Mouse (Mus musculus): ENCODE measurements at regions not wholly inside any gene's neighbourhood (a gene's known extent, or its start where the extent isn't known, plus 50 kb on each side); places are given as distances from the start of the nearest gene placed in this dataset.

DNA sequence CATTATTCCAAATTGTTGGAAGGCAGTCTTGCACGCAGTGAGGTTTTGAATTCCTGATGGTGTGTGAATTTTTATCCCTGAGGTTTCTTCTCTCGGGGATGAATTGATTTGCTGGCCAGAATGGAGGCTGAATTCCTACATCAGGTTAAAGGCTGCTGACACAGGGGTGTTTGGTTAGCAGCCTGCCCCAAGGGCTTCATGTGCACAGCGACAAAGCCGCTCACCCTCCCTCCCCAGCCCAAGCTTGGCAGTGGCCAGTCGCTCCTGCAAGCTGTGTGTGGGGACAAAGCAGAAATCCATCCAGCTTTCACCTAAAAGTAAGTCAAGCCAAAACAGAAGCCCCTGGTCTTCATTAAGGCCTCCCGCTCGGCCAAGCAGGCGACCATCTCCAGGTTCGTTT lies 151.4 kb upstream of the Eomes start:
- DNase-seq, result no peak

DNA sequence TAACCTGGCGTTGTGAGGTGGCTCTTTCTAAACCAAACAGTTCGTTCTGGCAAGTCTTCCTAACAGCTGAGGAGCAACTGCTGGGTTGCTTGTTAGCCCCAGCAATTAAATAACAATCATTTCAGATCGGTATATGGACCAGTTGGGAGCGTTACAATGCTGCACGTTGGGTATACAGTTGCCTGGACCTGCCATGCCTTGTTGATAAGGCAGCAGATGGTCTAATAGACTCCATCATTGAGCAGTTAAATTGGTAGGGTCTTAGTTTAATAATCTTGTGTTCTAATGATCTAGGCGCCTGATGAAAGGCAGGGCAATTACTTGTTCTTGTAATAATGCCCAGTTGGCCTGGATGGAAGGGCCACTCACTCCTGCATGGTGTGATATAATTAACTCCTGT lies 150.1 kb upstream of the Eomes start:
- DNase-seq, result no peak

DNA sequence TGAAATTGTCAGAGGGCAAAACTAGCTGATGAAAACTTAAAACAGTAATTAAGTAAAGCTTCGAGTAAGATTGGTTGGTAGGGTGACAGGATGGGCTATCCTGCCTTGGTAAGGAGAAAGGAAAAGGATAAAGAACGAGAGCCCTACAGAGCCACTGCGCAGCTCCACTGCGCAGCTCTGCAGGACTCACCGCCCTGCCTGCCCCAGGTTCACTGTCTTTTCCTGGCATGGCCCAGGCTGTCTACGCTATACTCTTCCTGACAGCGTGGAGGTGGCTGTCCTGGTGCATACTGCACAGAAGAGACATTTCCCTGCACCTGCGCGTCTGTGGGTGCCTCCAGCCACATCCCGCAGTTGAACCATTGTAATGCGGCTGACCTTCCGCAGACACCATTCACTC lies 136.6 kb upstream of the Eomes start:
- no peak for DNase-seq

DNA sequence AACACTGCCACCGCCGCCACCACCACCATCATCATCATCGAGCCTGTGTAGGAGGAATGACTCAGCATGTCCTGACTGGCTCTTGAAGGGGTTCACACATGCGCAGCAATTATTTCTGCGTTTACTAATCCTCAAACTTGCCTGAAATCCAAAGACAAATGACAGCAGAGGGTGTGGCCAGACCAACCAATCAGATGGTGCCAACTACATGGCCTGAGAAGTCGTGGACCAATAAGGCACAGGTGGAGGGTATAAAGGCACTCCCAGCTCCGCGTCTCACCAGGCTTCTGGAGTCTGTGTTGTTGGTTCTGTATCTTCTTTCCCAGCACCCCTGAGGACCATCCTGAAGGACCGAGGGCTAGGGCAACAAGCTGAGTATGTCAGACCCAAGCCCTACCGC lies 123.1 kb upstream of the Eomes start:
- no peak for DNase-seq

DNA sequence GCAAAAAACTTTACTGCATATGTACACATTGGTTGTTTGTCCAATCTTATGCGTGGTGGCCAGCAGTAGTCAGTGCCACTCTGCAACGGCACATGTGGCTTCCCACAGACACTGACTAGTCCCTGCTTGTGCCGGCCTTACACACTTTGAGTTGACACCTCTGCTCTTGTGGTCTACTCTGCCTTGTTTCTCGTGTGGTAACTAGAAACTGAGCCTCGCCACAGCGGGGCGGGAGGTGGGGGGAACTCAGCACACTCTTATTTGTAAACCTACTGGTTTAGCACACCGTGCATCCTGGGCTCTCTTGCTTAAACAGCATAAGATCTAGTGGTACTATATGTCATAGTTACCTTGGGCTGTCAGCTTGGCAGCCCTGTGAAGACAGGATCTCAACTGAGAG lies 120.6 kb upstream of the Eomes start:
- DNase-seq, result no peak

DNA sequence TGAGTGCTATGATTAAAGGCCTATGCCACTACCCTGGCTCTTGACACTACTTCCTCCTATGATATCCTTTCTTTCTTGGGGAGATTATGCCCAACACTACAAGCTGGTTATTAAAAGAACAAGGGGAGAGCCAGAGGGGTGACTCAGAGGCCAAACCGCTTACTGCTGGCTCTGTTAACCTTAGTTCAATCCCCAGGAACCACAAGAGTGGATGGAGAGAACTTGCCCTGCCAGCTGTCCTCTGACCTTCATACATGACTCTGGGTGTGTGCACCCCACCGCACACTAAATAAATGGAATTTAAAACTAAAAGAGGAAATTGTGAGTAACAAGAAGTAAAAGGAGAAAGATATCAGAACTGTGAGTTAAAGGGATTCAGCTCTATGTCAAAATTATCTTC lies 114.1 kb upstream of the Eomes start:
- DNase-seq, result no peak

DNA sequence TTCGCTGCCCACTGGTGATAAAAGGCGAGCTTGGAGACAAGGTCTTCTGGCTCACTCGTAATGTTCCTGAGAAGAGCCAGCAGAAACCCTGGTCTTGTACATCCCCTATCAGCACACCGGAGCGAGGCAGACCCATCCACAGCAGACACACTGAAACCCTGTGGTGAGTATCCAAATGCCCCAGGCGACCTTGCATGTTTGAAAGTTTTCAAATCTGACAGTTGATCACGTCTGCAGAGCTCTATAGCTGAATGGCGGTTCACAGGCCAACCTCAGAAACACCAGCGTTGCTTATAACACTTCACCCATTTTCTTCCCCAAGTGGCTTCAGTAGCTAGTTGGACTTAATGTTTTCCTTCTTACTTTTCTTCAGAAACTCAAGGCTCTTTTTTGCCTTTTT lies 112.6 kb upstream of the Eomes start:
- DNase-seq, result no peak

DNA sequence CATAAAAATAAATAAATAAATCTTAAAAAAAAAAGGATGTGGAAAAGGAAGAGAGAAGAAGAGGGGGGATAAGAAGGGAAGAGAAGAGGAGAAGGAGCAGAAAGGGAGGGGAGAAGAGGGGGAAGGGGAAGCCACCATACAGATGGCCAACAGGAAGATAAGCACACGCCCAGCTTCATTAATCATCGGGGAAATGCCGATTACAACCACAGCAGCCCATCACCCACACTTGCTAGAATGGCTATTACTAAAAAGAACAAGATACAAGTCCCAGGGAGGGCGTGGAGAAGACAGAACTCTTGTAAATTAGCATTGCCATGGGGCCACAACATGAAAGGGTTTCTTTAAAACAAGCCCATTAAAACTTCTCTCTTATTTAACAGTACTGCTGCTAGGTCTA lies 110.7 kb upstream of the Eomes start:
- no peak for DNase-seq

DNA sequence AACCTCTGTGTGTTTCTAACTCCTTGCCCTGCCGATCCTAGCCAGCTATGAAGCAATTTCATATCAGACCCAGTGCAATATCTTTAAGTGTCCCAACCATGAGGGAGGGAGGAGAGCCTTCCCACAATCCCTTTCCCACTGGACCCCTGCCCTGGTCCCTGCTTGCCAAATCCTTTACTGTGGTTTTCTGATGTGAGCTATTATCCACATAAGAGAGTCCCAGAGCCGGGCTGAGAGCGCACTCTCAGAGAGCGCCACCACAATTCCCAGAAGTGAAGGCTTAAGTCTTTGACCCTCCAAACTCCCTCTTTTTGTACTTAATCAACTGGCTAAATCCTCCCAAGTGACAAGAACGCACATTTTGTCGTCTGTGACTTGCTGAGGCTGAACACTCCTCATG lies 107.4 kb upstream of the Eomes start:
- DNase-seq, result no peak

DNA sequence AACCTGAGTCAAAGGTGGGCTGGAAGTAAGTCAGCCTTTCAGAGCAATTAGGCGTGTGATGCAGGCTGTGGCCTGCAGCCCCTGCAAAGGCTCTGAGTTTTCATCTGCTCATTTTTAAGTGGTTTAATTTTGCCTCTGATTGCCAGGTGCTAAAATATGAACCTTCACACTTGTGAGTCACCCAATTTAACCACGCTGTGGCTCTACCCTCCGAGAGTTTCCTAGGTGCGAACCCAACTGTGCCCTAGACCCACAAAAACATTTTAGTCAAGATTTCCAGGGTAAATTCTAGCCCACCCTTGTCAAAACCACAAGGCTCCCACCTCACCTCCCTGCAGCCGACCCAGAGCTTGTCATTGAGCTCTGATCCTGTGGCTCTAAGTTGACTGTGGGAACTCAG lies 103.3 kb upstream of the Eomes start:
- DNase-seq, result no peak

DNA sequence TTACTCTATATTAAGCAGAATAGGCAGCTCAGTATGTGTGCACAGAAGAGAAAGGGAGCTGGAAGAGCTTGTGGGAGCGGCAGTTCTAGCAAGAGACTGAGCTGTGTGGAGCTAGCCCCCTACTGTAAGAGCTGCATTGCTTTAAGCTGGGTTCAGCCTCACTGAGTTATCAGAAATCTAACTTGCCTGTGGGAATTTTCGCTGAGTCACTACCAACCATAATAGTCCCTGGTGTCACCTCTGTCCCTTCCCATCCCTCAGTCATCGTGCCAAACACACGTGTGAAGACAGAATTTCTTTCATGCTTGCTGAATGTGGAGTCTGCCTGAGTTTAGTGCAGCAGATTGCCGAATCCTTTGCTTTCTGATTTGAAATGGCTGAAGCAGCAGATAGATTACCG lies 99.0 kb upstream of the Eomes start:
- DNase-seq, result no peak

DNA sequence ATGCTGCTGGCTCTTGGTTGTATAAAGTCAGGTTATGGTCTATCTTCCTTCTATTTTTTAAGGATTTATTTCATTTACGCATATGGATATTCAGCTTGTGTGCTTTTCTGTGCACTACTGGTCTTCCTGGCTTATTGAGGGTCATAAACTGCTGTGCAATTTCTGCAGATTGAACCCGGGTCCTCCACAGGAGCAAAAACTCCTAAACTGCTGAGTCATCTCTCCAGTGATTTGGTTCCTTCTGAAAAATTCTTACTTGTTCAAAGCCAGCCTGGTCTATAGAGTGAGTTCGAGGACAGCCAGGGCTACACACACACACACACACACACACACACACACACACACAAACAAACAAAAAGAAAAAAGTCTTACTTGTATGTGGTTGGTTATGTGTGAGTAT lies 95.5 kb upstream of the Eomes start:
- DNase-seq, result no peak

DNA sequence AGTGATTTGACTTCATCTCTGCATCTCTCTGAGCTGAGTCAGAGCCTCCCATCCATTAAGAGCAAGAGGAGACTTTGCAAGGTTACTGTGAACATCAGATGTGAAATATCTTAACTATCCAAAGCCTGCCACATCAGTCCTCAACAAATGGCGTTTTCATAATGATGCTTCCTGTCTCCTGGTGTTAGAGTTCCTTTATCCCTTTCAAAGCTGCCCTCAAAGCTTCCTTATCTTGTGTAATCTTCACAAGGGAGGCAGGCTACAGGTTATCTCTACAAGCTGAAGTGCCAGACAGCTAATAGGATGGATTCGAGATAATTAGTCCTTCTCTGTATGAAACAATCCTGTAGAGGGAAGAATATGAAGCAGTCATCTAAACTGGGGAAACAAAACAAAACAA lies 93.4 kb upstream of the Eomes start:
- no peak for DNase-seq

DNA sequence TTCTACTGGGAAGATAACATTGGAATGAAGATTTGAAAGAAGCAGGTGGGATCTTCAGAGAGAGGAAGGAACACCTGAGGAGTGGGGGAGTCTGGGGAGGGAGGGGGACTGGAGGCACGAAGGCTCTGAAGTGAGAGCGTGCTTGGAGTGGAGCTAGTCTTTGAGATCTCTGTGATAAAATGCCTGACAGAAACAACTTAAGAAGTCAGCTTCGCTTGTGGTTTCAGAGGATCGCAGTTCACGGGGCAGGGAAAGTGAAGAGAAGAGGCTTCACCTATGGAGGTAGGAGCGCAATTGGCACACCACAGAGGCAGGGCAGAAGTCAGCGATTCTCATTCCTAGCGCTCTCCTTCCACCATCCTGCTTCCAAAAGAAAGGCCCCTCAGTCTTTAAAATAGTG lies 90.4 kb upstream of the Eomes start:
- DNase-seq, result peak; percentile 47

DNA sequence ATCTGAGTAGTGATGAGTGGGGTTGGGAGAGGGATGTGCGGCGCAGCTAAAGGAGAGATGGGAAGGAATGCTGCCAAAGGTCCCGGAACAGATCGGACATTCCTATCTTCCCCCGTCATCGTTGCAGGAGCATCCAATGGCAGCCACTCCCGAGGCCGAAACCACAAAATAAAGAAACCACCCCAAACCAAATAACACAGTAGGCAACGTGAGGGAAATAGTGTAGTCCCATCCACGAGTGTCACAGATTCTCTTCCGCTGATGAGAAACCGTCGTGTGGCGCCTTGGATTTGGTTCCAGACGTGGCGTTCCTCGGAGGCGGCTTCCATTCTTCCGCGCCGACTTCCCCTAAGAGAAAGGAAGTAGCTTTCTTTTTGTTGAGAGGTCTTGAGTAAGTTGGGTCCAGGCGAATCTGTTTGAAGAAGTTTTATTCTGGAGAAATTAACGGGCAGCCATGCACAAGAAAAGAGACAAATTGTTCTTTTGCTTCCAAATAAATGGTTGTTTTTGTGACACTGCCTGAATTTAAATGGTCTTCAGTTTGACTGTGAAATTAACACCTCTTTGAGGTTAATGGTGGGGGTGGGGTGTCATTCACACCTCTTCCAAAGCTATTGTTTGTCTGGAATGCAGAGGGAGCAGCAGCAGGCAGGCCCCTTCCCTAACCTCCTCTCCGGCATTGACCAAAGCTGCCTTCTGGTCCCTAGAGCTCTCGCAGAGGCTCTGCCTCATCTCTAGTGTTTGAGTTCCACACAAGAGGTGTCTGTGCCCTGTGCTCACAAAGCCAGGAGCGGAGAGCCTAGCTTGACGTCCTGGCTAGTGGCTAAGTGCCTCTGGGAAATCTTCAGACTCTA lies 88.3 kb upstream of the Eomes start:
- DNase-seq, result no peak

DNA sequence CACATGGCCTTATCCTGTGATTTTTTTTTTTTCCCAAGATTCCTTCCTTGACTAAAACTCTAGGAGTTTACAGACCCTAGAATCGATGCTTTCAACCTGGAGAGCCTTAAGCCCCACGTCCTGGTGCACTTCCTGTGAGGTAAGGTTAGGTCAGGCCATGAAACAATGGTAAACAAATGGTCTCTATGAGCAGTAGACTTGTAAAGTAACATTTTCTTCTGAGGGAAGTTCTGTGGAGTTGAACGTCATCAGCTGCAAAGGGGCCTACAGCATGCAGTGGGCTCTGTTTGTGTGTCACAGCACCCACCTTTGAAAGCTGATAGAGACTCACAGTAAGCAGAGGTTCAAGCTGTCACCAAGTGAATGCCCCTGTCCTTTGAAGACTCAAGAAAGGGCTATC lies 87.3 kb upstream of the Eomes start:
- DNase-seq, result no peak

DNA sequence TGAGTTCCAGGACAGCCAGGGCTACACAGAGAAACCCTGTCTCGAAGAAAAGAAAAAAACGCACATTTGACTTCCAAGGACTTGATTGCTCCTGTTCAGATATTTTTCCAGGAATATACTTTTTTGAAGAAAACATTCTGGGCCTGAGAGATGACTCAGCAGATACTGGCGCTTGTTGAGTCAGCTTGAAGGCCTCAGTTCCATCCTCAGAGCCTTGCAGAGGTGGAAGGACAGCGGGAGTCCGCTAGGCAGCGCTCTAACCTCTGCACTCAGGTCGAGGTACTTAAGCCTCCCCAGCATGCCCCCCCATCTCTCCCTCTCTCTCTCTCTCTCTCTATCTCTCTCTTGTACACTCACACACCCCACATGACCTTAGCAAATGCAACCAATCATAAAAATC lies 86.3 kb upstream of the Eomes start:
- no peak for DNase-seq

DNA sequence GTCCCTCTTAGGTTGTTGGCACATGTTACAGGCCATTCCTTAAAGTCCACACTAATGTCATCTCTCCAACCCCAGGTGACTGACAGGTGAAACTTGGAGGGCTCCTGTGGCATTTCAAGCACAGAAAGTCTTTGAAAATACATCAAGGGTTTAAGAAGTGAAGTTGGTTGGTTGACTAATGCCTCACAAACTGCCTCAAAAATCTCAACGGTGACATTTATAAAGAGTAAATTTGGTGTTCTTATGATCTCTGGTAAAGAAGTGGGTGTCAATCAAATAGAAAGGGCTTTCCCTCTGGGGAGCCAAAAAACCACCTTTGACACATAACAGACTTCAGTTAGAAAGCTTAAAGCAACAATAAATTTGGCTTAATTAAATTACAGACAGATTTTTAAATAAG lies 85.2 kb upstream of the Eomes start:
- no peak for DNase-seq

DNA sequence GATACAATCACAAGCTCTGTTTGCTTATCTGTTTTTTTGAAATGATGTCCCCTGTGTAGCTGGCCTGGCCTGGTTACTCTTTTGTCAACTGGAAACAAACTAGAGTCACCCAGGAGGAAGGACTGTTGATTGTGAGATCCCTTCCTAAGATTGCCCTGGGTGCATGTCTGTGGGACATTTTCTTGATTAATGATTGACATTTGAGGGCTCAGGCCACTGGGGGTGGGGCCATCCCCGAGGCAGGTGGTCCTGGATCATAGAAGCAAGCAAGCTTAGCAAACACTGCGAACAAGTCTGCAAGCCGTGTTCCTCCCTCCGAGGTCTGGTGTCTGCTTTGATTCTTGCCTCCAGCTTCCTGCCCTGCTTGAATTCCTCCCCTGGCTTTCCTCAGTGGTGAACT lies 84.4 kb upstream of the Eomes start:
- DNase-seq, result no peak

DNA sequence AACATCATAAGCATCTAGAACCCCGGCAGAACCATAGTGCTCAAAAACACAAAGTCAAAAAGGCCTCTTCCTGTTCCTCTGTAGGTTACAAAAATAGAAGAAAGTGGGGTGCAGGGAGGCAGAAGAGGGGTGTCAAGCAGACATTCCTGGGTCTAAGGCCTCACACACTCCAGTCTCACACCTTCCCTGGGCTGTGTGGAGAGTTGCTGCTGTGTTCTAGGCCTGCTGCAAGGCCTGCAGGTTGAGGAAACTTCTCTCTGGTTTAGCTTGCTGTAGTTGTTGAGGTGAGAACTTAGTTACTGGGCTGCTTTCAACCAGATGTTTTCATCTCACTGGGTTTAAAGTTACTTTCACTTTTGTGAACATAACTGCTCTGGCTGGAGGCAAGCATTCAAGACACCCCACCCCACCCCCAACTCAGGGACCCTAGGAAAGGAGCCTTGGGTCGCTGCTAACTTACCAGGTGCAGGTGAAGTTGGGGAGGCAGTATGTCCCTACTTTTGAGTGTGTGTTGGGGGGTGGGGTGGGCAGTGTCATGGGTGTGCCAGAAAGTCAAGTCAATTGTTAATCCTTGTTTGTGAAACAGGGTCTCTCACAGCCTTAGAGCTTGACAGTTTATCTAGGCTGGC lies 81.5 kb upstream of the Eomes start:
- peak; percentile 86 for DNase-seq

DNA sequence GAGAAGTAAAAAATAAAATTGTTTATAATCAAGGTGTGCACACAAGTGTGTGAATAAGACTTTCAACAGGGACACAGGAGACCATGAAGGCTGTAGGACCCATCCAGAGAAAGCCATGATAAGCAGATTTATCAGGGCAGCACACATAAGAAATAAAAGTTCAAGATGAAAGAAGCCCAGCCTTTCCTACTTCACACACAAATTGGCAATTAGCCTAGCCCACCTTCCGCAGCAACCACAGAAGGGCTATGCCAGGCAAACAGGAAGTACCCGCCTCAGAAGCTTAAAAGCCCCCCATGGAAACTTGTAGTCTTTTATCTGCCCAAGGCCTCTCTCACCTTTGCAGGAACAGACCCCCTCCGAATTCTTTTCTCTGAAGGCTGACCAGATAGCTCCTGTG lies 77.5 kb upstream of the Eomes start:
- peak; percentile 49 for DNase-seq

DNA sequence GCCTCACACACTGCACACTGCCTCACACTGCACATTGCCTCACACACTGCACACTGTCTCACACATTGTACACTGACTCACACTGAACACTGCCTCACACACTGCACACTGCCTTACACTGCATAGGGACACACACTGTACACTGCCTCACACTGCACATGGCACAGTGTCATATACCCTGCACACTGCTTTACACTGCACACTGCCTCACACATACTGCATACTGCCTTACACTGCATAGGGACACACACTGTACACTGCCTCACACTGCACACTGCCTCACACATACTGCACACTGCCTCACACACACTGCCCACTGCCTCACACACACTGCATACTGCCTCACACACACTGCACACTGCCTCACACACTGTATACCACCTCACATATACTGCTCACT lies 76.8 kb upstream of the Eomes start:
- no peak for DNase-seq

DNA sequence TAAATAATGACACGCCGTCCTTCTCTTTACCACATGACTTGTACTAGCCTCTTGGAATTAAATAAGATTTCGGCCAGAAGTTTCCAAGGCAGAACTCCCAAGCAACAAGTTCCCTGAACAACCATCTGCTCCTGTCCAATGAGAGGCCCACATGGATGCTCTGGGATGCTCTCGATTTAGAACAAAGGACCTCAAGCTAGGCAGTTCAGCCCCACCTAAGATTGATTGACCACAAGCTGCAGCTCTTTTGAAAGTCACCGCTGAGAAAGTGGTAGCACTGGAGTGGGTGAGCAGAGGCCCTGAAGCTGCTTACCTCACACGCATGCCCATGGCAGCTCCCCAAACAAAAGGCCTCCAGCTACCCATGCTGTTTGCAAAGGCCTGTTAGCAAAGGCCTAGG lies 73.1 kb upstream of the Eomes start:
- no peak for DNase-seq

DNA sequence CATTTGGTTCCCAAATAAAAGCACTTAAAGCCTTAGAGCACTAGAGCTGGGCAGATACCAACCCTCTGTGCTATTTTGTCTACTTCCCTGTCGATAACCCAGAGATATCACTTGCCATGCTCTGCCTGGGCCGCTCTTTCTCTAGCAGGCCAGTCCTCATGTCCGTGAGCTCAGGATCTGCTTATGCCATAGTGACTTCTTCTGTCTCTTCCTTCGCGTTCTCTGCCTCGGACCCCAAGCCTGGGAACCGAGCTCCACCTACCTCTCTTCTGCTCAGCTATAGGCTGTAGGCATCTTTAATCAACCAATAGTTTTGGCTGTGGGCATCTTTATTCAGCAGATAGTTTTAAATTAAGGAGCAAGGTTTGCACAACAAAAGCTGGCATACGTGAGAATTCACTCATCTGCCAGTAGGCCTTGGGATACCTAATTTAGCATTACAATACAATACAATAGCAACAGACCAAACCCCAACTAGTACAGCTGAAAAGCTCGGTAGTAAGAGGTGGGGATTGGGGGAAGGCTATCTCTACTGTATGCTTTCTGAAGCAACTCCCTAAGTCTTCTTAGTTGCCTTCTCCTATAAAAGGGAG lies 72.0 kb upstream of the Eomes start:
- DNase-seq, result no peak

DNA sequence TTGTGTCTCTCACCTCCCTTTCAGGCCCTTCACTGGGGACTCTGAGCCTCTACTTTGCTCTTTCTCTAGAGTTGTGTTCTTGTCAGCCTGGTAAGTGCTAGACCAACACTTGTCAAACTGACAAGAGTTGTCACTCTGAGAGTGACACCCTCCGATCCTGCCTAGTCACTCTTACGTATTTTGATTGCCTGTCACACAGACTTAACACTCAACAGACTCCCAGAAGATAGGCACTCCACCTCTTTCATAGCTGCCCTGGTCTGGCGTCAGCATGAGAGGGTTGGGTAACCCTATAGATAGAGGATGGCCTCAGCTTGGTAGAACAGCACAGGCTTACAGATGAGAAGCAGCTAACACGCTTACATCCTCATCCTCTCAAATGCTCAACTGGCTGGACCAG lies 62.0 kb upstream of the Eomes start:
- DNase-seq, result no peak

Data from thymus, postnatal 14 days (tissue).